Mouse (Mus musculus) megakaryocyte progenitor cell, adult 5-6 weeks (primary cell): ENCODE measurements around the gene Polr3e. TPM values are rescaled to one million over a fixed set of nuclear protein-coding genes. Genes with fewer than 3 reads are reported as not detected.
"Not testable (repeated sequence)": the region's sequence is repeated elsewhere in the genome, so short reads cannot be mapped to it uniquely, and the experiment has no call there.

ENCODE experiments used
- ATAC-seq: replicated peaks from 2 replicates; pipeline ENCODE4 v1.8.0; 2016; ENCODE audit warnings: mild to moderate bottlenecking, moderate TSS enrichment, inconsistent platforms; ENCODE audit not compliant: poor library complexity
- total RNA-seq, 2 experiments: library from RNA; stranded (forward) in 1 of 2; stranded (reverse) in 1 of 2; fragments of 157-497, 149-512 nt in 1 of 2; fragments of 200-1000 nt in 1 of 2; gene quantifications; 2 replicates each; pipeline versions ENCODE4 v1.2.3 to v1.2.4; 2015 to 2017

Gene Polr3e
- total RNA-seq, 2 experiments from 2014 or later, result 15.1 to 32.6 TPM

DNA sequence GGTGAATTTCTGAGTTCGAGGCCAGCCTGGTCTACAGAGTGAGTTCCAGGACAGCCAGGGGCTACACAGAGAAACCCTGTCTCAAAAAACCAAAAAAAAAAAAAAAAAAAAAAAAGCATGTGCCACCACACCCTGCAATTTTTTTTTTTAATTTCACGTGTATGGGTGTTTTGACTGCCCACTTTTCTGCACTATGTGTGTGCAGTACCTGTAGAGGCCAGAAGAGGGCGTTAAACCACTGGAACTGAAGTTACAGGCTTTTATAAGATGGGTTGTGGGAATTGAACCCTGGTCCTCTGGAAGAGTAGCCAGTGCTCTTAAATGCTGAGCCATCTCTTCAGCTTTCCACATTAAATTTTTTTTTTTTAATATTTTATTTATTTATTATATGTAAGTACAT lies 7.4 kb upstream of the Polr3e start:
- ATAC-seq, result peak; percentile 36; the same call in 1 of the 2 replicates

DNA sequence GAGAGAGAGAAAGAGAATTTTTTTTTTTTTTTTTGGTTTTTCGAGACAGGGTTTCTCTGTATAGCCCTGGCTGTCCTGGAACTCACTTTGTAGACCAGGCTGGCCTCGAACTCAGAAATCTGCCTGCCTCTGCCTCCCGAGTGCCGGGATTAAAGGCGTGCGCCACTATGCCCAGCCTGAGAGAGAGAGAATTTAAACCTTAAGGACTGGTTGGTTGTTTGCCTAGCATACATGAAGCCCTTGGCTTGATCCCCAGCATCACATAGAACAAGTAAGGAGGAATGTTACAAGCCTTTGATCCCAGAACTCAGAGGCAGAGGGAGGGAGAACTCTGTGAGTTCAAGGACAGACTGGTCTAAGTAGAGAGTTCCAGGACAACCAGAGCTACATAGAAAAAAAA lies 6.3 kb upstream of the Polr3e start:
- ATAC-seq, result not testable (repeated sequence)

DNA sequence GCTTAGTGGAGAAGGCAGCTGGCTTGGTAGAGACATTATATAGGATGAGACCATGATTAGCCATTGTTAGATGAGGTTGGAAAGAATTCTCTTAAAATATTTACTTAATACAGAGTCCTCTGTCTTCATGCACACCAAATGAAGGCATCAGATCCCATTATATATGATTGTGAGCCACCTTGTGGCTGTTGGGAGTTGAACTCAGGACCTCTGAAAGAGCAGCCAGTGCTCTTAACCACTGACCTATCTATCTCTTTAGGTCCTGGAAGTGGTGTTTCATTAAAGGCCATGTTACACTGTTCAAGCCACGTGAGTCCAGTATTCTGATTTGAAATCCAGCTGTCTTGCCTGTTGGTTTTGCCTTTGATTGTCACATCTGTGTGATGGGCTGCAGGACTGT lies 4.2 kb upstream of the Polr3e start:
- ATAC-seq, result 0 out of 2 replicates have a peak, but pooled peaks have one; percentile 15

DNA sequence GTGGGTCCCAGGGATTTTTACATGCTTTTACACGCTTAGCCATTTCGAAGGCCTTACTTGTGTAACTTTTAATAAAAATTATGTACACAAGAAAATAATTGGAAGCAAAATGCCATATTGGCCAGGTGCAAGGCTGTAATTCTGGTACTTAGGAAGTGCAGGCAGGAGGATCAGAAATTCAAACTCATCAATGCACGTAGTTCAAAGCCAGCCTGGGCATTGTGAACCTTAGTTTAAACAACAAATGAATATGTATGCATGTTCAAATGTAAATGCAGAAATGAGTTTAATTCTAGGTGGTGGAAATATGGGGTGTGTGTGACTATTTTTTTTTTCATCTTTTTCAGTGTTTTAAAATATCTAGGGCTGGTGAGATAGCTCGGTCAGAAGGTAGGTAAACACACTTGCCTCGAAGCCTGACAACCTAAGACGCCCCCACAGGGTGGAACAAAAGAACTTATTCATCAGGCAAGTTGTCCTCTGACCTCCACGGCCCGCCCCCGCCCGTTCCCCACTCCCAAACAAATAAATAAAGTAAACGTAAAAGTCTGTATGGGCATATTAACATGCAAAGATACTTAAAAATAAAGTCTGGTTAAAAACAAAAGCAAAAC lies 1.2 kb upstream of the Polr3e start:
- no peak for ATAC-seq

DNA sequence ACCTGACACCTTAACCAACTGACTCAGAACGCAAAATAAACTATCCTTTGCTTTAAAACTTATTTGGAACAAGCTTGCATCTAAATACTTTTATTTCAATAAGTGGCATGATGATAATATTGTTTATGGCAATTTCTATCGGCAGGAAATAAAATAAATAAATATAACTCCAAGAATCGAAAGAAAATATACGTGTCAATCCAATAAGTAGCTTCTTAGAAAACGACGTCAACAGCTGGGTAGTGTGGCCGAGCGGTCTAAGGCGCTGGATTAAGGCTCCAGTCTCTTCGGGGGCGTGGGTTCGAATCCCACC lies 309 bp upstream of the Polr3e start:
- ATAC-seq, result no peak

DNA sequence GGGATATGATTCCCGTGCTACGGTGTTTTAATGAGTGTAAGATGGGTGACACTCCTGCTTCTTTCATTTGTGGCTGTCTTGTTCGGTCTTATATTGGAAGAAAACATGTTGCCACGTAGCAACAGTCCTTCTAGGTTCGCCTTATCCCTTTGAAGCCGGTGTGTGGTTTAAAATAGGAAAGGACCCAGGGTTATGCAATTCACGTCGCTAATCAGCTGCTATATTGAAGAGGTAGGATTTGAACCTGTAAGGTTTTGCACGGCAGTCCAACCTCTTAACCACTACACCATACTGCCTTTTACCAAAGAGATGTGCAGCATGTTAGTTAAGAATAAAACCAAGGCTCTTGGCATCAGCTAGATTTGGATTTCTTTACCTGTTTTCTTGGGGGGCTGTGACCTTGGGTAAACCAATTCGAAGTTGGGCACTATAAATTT lies 1.0 kb downstream of the Polr3e start:
- peak; percentile 75 for ATAC-seq

DNA sequence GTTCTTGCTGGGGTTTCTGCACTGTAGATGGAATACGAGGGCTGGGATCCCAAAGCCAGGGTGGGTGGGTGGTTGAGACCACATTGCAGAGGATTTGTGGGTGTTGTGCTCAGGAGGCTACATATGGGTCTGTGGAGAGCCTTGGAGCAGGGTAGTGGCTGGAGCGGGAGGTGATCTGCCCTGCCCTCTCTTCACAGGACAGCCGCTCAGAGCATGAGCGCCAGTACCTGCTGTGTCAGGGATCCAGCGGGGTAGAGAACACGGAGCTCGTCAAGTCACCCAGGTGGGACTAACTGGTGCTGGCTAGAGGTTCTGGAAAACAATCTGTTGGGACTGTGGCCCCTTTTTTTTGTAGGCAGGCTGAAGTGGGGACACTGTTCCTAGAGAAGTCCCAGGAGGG lies 15.6 kb downstream of the Polr3e start:
- no peak for ATAC-seq

DNA sequence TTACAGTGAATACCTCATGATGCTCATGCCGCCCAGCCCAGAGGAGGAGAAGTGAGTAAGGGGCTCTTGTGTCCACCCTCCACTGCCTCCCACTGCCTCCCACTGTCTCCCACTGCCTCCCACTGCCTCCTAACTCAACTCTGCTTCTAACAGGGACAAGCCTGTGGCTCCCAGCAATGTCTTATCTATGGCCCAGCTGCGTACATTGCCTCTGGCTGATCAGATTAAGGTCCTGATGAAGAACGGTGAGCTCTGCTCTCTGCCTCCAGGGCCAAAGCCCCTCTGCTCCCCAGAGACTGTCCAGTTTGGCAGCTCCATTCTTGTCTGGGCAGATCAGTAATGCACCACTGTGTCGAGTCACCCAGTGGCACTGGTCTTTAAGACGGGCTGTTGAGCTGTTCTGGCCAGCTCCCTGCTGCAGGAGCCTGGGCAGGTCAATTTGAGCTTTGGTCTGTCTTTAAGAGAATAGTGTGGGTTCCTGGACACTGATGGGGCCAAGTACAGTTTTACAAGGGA lies 16.2 kb downstream of the Polr3e start:
- ATAC-seq, result peak; percentile 59

DNA sequence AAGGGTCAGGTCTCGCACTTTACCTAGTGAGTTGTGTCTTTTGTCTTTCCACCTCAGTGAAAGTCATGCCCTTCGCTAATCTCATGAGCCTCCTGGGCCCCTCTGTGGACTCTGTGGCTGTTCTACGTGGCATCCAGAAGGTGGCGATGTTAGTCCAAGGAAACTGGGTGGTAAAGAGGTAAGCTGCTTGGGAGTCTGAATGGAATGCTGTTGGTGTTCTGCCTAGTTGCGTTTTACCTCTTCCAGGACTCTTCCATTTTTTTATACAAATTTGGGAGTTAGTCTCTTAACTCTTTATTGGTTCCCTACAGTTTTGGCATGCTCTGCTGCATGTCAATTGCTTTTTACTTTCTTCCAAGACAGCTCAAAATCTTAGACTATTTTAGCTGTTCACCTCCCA lies 17.2 kb downstream of the Polr3e start:
- peak; percentile 90 for ATAC-seq

DNA sequence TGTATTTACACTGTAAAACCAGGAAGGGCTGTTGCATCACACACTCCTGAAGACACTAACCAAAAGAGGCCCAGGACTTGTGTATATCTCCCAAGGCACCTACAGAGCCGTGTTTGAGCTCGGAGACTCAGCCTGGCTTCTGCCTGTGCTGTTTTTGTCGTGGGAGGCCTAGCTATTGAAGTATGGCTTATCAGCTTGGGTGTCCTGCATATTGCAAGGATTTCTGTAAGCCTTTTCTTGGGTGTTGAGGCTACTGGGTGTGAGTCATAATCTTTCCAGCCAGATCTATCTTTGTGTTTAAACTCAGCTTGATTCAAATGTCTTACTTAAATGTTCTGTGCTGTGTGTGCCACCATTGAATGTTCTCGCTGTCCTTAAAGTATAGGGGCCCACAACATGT lies 19.0 kb downstream of the Polr3e start:
- no peak for ATAC-seq

DNA sequence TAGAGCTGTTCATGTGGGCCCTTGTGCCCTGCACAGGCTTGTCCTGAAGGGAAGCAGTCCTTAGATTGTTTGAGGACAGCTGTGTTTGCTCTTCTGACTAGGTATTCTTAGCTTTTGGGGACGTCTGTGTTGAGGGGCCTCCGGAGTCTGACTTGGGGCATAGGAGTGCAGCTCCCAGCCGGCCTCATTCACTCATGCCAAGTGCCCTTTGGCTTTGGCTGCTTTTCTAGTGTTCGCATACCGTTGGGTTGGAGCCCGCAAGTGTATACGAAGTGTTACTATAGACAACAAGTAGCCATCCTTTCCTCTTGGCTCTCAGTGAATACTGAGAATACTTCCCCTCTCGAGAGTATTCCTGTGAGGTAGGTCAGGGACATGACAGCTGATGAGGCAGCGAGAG lies 20.7 kb downstream of the Polr3e start:
- no peak for ATAC-seq

DNA sequence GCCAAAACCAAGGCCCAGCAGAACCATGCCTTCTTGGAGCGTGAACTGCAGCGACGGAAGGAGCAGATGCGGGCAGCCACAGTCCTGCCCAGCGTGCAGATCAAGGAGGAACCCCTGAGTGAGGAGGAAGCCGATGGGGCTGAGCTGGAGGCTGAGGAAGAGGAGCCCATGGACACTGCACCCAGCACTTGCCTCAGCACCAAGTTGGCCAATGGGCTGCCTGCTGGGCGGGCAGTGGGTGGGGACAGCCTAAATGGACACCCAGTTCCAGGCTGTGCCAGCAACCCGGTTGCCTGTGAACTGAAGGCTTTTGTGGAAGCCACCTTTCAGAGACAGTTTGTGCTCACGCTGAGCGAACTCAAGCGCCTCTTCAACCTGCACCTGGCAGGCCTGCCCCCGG lies 22.8 kb downstream of the Polr3e start:
- ATAC-seq, result no peak

DNA sequence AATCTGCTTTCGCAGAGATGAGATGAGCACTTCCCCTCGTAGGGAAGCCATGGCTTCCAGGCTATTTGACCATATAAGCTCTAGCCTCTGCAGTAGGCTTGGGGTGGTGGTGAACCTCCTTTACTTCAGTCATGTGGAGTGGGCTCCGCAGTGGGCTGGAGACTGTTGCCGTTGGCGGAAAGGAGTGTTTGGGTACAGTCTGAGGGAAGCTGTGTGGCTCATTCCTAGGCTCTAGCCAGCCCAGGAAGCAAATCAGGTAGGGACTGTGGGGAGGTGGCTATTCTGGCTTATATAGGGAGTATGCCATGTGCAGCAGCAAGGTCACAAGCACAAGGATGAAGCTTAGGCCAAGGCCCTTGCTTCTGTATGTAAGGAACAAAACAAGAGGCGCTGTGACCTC lies 23.7 kb downstream of the Polr3e start:
- no peak for ATAC-seq

DNA sequence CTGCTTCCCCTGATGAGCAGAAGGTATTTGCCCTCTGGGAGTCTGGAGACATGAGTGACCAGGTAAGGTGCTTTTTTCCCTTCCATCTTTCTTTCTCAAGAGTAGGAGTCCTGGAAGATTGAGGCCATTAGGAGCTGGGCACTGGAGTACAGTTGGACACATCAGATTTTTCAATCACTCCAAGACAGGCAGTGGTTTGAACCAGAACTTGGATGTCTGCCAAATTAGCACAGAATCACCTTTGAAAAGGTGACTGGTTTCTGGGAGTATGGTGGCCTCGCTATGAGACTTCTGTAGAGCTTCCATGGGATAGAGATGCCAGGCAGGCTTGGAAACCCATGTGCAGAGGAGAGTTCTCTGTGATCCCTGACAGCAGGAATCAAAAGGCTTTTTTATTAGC lies 25.0 kb downstream of the Polr3e start:
- no peak for ATAC-seq

DNA sequence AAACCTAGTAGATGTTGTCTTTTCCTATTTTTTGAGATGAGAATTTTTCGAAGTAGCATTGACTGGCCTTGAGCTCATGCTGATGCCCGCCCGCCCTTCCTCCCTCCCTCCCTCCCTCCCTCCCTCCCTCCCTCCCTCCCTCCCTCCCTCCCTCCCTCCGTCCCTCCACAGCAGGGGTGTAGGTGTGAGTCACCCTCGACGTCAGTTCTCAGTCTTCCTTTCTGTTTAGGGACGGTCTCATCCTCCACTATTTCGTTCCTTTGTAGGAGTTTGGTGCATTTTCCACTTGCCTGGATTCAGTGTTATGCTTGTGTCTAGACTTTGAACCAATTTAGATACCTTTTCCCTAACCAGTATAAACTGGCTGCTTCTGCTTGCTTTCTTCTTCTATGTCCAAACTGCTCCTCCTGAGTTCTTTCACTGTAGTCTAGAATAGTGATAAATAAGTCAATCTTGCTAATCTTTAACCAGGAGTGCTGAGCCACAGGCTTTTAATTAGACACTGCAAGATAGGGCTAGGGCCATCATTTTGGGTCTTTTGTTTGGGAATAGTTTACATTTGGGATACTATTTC lies 26.5 kb downstream of the Polr3e start:
- no peak for ATAC-seq

DNA sequence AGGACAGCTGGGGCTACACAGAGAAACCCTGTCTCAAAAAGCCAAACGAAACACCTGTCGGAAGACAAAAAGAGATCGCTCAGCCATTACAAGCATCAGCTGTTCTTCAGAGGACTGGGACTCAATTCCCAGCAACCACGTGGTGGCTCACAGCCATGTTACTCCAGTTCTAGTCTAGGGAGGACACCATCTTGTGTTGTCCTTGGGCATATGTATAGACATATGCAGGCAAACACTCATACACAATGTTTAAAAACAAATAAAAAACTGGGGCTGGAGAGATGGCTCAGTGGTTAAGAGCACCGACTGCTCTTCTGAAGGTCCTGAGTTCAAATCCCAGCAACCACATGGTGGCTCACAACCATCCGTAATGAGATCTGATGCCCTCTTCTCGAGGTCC lies 36.0 kb downstream of the Polr3e start:
- not testable (repeated sequence) for ATAC-seq

DNA sequence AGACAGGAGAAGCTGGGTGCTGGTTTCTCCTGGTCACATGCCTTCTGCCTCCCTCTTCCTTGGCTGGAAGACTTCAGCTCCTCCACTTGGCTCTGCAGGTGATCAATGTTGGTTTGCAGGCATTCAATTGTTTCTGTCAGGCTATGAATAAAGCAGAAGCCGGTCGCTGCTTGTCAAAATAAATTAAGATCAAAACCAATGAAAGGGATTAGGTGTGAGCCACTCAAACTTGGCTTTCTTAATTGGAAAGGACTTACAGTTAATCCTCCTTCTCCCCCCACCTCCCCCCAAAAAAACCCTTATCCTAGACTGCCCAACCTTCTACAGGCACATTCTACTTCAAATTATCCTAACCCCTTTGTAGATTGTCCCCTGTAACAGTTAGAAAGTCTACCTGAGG lies 42.6 kb downstream of the Polr3e start:
- no peak for ATAC-seq

DNA sequence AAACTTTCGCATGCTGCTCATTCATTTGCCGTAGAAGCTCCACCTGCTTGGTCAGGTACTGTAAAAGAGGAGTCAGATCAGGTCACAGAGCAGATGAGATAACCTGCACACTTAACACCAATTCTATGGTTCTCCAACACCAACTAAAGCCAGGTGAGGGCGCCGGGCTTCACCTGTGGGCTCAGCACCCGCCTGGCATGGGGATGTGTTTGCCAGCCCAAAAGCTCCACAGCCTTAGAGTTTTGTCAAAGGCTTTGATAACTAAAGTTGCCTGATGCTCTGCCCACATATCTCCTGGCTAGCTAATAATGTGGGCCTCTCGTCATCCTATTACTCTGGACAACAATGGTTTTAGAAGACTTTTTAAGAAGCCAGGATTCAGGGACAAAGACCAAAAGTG lies 43.1 kb downstream of the Polr3e start:
- ATAC-seq, result no peak

DNA sequence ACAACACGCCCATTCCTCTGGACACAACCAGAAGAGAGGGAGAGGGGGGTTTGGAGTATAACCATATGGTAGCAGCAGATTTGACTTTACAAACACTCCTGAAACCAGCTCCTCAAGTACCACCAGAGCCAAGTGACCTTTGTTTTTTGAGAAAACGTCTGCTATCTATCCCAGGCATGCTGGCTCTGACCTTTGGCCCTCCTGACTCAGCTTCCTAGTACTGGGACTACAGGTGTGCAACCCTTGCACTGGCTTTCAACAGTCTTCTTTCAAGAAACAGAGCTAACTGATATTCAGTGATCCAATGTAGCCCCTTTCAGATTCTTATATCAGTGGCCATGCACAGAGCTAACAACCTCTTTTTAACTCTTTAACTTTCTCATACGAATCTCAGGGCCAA lies 44.3 kb downstream of the Polr3e start:
- ATAC-seq, result no peak

DNA sequence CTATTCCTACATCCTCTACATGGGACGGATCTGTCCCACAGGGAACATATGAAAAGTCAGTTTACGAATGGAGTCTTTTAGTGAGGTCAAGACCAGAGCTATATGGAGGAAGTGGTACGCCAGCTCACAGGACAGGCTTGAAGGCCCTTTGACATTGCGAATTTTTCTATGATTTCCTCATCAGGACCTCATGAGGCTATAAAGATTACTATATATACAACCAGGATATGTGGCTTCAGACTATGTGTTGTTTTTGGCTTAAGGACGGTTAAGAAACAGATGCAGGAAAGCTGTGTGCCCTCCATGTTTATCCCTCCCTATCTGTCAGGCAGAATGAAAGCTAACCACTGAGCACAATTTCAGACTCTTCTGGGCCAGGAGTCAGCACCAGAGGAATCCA lies 45.6 kb downstream of the Polr3e start:
- ATAC-seq, result no peak

DNA sequence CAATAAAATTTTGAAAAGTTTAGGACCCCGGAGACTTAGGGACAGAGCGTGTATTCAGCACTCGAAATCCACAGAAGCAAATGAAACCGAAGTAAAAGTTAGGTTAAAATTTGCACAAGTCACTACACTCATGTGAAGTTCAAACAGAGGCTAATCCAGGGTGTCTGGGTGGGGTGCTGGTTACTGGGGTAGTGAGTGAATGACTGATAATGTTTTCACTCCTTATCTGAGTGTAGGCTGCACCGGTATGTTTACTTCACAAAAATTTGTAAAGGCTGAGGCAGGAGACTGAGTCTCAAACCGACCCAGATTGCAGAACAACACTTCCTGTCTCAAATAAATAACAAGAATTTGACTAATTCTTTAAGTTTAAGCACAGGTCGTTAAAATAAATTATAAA lies 51.7 kb downstream of the Polr3e start:
- ATAC-seq, result peak; percentile 94

DNA sequence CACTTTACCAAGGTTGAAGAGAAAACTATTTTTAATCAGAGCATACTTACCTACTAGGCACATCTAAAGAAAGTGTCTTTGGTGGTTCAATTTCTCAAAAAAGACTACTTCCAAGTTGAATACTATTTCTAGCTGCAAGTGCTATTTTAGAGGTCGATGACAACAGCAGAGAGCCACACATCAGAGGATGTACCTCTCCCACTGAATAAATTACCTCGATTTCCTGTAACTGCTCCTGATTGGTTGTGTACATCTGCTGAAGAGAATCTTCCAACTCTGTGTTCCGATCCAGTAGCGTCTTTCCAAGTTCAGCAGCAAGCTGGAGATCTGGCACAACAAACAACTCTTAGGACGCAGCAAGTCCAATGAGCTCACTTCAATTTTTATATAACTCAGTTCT lies 52.6 kb downstream of the Polr3e start:
- no peak for ATAC-seq

DNA sequence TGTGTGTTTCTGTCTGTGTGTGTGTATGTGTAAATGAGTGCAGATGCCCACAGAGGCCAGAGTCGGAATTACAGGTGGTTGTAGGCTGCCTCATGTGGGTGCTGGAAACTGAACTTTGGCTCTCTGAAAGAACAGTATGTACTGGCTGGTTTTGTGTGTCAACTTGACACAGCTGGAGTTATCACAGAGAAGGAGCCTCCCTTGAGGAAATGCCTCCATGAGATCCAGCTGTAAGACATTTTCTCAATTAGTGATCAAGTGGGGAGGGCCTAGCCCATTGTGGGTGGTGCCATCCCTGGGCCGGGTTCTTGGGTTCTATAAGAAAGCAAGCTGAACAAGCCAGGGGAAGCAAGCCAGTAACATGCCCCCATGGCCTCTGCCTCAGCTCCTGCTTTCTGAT lies 54.9 kb downstream of the Polr3e start:
- ATAC-seq, result not testable (repeated sequence)
